Mouse (Mus musculus): ENCODE data around the gene Cd5. TPM values are rescaled to one million over a fixed set of nuclear protein-coding genes. Genes with fewer than 3 reads are reported as not detected.

Gene Cd5
- total RNA-seq, 2 experiments from 2014 or later = 0.16 TPM; not detected in 1

DNA sequence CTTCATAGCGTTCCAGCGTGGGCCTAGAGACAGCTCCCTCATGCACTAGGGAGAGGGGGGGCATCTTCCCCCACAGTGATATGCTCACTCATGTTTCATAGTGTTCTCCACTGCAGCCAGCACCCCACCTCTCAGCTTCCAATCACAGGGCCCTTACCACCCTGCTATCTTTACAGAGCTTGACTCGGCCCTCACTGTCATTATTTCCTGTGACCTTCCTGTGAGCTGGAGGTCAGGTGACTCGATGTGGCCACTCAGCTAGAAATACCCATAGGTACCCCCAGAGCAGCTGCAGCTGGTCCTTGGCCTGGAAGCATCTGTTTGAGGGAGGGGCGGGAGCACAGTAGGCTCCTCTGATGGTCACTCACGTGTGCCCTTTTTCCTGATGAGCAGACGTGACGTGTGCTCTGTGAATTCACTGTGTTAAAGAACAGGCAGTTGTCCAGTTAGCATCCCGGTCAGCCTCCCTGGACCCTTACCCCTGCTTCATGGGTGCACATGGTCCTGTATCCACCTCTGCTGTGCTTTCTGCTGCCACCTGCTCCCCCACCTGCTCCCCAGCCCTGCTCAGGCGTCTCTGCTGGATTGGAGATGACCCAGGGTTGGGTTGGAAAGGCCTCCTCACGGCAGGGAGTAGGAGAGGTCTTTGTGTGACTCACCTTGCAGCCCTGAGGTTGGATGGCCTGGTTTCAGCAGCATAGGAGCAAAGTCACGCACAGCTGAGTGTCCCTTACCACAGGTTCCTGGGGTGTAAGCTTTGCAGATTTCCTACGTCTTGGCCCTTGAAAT is 31.5 kb downstream of the Cd5 start:
- DNase-seq (ENCODE audit: low spot score in 2 of 2) = no peak

DNA sequence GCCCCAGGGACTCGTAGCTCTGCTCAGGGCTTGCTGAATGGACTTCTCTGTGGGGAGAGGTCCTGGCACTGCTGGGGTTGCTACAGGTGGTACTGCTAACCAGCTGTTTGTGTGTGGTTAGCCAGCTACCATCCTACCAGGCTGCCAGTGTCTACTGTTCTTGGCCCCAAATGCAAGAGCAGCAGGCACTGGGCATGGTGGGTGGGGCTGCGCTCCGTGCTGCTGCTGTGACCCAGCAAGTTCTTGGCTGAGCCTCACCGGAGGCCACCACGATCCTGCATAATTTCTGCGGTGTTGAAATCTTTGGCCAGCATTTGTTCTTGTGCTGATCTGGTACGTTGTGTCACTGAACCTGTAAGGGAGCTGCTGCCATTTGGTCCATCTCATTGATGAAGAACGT is 35.3 kb downstream of the Cd5 start:
- DNase-seq (ENCODE audit: low spot score in 2 of 2) = no peak

DNA sequence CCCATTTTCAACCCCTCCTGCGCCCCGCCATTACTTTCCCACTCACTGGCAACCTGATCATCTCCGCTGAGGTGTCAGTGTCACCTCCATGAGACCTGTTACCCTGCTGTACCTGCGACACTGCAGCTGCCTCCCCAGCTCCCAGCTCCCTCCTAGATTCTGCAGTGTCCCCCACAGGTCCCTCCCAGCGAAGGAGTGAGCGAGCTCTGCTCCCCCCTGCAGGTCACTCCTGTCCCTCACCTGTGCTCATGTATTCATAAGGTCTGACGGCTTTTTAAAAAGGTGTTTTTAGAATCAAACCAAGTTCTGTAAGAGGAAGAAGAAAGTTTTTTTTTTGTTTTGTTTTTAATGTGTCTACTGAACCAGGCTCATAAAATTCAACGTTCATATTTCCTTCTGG is 36.7 kb downstream of the Cd5 start:
- no peak for DNase-seq (ENCODE audit: low spot score in 2 of 2)

- no peak for DNase-seq (ENCODE audit: low spot score in 2 of 2)
These were observed 37.6 kb downstream of the Cd5 start for GRCm38 (mm10) chr19:10701013-10701726.

GRCm38 (mm10) chr19:10699851-10700250 is 39.0 kb downstream of the Cd5 start:
- no peak for DNase-seq (ENCODE audit: low spot score in 2 of 2)

GRCm38 (mm10) chr19:10698131-10698991 is 40.4 kb downstream of the Cd5 start:
- no peak for DNase-seq (ENCODE audit: low spot score in 2 of 2)

DNA sequence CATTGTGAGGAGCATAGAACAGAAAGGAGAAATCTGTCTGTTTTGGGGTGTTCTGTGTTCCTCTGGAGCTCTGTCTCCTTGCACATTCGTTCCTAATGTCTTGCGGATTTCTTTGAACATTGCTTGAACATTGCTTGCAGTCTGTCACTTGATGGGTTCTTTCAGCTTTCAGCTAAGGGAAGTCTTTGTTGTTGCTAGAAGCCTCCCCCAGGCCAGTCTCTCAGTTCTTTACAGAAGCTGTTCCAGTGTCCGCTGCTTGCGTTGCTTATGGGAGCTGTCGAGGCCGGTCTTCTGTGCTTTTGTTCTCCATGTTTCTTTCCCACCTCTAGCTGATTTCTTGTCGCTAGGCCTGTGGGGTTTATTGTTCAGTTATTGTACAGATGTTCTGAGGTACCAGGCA is 43.0 kb downstream of the Cd5 start:
- no peak for DNase-seq (ENCODE audit: low spot score in 2 of 2)

GRCm38 (mm10) chr19:10693926-10694682 is 44.7 kb downstream of the Cd5 start:
- DNase-seq (ENCODE audit: low spot score in 2 of 2) = no peak

GRCm38 (mm10) chr19:10692361-10692760 is 46.4 kb downstream of the Cd5 start:
- no peak for DNase-seq (ENCODE audit: low spot score in 2 of 2)

GRCm38 (mm10) chr19:10691660-10692059 is 47.1 kb downstream of the Cd5 start:
- DNase-seq (ENCODE audit: low spot score in 2 of 2) = no peak

DNA sequence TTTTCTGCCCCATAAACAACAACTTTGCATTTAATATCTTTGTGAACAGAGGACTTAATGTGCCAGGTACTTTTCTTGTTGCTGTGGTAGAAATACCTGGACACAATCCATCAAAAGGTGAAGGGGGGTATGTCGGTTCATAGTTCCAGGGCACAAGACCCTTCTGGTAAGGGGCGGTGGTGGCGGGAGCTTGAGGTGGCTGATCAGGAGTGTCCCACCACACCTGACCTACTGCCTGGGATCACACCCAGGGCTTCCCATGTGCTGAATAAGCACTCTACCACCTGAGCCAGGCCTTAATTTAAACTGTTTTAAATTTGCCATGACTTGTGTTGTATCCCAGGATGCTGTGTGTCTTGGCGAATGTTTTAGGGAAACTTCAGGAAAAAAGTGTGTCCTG is 47.7 kb downstream of the Cd5 start:
- DNase-seq (ENCODE audit: low spot score in 2 of 2) = no peak

DNA sequence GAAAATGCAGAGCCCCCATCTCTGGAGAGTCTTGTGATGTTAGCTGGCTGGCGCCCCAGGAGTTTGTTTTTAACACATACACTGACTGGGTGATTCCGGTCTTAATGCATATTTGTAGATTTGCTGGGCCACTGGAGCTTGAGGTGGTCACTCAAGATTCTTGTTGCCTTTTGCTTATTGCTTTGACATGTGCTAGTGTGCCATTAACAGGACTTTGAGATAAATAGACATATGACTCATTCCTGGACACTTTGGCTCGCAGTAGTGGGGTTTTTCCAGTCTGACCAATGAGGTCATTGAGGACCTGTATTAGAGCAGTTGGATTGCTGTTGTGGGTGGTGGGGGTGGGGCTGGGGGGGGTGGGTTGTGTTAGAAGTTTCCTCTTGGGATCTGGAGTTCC is 48.5 kb downstream of the Cd5 start:
- no peak for DNase-seq (ENCODE audit: low spot score in 2 of 2)

- no peak for DNase-seq (ENCODE audit: low spot score in 2 of 2)
These were observed 49.2 kb downstream of the Cd5 start for GRCm38 (mm10) chr19:10689470-10690166.

- DNase-seq (ENCODE audit: low spot score in 2 of 2) = peak; percentile 94 to 97
These were observed 50.1 kb downstream of the Cd5 start, which contains the start of gene Vps37c for GRCm38 (mm10) chr19:10688537-10689352. TSS of gene Vps37c (plus strand) at chr19:10688735.

DNA sequence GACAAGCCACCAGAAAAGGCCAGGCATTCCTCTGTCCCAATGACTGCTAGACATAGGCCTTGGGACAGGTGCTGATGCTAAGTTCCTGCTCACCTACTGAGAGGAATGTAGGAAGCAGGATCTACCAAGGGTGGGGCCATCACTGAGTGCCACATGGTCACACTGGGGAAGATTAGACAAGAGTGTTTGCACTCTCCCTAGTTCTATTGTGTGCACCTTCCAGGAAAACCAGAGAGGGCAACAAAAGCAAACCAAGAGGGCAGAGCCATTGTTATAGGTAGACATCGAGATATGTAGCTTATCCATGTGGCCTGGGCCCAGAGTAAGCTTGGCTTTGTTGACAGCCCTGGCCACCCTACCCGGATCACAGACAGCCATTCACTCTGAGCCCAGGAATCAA is 53.1 kb downstream of the Cd5 start:
- DNase-seq (ENCODE audit: low spot score in 2 of 2) = no peak

- DNase-seq (ENCODE audit: low spot score in 2 of 2) = no peak
These were observed 53.7 kb downstream of the Cd5 start for GRCm38 (mm10) chr19:10685081-10685480.

GRCm38 (mm10) chr19:10681571-10681970 is 57.2 kb downstream of the Cd5 start:
- no peak for DNase-seq (ENCODE audit: low spot score in 2 of 2)

DNA sequence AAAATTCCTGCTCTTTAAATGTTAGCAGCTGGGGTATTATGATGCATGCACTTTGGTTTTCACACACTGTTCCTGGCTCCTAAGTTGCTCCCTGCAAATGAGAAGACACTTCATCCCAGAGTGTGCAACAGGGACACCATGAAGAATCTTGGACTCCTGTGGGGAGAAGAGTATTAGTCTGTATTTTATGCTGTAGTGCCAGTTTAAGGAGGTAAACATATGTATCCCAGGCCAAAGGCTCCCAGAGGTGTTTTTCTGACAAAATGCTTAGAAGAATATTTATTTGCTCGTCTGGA is 60.1 kb downstream of the Cd5 start:
- DNase-seq (ENCODE audit: low spot score in 2 of 2) = no peak

DNA sequence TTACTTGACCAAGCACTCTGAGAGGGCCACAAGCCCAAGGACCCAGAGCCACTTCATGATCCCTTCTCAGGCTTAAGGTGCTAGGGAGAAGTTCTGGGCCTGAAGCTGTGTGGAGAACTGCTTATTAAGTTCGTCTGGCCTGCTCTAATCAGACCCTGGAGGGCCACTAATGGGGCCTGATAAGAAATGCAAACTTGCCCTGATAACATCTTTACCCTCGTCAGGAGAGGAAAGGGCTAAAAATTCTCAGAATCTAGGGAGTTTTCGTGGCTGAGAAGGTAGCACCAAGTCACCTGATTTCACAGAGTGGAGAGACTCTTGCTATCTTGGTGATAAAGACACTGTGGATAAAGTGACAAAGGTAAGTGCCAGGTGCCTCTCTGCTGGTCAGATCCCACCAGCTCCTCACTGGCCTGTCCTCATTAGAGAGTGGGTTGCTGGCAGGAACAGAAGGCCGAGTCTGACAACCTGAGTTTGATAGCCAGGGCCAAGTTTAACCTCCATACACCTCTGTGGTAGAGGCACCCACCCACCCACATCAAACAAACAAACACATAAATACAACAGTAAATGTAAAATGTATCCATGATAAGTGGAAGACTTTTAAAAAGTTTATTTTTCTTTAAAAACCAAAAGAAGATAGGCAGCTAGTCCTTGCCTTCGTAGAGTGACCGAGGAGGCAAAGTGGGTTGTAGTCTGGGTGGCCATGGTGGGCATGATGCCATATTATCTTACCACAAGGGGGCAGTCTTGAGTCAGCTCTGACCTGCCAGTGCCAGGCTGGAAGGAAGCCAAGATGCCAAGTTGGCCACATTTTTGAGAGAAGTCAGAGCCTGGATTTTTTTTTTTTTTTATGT is 60.7 kb downstream of the Cd5 start, which contains the start of gene Pga5:
Gene Pga5, minus strand, starts transcription at position 157 of the 857 bp plus-strand sequence.
- peak; percentile 78 to 88 for DNase-seq (ENCODE audit: low spot score in 2 of 2)
